Mouse (Mus musculus) right cerebral cortex, postnatal 36 days (tissue): Measurements from ENCODE around the gene Mamld1.

ENCODE experiments used
- DNase-seq, 2 experiments: peaks; one replicate each; pipeline ENCODE4 v3.0.0; 2022; ENCODE audit warnings: low spot score in 2 of 2, mixed read lengths in 1 of 2

The Mamld1 gene

DNA sequence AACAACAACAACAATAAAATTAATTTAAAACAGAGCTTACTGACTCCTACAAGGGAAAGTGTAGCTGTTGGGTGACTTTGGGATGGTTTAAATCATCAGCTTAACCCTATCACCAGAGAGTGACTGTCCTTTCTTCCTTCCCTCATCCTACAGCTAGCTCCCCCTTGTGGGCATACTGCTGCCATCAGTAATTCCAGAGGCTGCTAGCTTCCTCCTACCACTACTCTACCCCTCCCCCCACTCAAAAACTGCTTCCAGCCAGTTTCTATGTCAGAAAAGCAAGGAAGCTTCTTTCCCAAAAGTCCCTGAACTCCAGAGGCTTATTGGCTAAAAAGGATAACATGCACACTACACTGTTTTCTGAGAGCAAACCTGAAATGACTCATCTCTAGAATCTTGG lies 81.4 kb downstream of the Mamld1 start:
- no peak for DNase-seq

DNA sequence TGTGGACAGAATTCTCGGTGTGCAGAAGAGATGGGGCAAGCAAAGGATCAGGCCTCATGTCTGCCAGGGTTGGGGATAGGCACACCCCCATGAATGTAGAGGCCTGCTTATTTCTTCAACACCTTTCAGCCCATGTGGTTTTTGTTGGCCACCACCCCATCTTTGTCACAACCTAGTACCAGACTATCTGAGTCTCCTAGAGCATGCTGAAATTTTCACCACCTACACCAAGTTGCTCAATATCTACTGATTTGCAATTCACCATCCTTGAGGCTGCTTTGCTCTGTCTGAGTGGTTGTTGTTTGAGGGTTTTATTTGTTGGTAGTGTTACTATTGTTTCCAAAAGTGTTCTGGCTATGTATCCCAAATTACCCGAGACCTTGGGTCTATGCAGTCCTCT lies 91.3 kb downstream of the Mamld1 start:
- no peak for DNase-seq

- no peak for DNase-seq
Measured at GRCm38 (mm10) chrX:71149441-71150050, 99.5 kb downstream of the Mamld1 start.

DNA sequence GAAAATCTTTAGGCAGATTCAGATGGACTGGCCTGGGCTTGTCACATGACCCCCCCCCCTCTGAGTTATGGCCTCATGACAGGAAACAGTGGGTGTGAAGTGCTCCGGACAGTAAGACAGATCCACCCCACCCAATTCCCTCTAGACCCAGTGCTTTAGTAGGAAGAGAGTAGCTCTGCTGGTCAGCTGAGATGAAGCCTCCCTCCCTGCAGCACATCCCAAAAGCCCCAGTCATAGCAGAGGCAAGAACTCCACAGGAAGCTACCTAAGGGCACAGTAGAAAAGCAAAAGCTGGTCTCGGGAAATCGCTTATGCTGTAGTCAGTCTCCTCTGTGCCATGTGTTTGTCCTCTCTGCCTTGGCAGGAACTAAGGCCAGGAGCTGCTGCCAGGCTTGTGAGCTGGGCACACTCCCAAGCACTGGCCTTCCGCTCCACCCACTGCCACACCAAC lies 100.5 kb downstream of the Mamld1 start:
- DNase-seq: peak; percentile 2 to 3

- DNase-seq: peak in 1 of 2 experiments; percentile 3
Measured at GRCm38 (mm10) chrX:71181526-71181925, 131.5 kb downstream of the Mamld1 start.

DNA sequence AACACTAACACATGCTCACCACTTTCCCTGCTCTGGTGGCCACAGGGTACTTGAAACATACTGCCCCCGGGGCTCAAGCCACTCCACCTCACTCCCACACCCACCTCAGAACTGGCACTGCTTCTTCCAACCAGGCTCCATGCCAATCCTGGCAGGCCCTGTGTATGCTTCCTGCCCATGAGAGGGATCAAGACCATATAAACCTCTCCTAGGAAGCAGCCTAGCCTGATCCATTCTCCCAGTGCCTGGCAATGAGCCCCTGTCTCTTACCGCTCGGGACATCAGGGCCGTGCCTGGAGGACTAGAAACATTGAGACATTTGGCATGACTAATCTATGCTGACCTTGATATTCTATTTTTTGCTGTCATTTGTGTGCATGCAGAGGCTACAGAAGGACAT lies 133.6 kb downstream of the Mamld1 start:
- no peak for DNase-seq

GRCm38 (mm10) chrX:71186396-71186795 lies 136.3 kb downstream of the Mamld1 start:
- DNase-seq: no peak

DNA sequence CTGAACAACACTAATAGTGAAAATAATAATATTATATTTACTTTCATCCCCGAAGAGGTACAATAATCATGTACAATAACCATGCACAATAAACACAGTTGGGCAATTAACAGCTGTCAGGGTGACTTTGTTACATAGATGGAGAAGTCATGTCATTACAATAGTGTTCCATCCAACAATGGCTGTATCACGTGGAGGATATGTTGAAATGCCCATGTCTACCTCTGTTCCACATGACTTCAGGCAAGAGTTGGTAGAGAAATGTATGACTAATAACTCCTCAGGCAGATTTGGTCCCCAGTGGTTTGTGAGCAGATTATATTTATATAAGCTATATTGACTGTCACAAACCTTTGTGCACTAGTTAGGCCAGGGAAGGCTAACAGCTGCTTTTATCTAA lies 154.7 kb downstream of the Mamld1 start:
- no peak for DNase-seq
